Comparison of ENCODE assay signal across 17 mouse cellular contexts in the genomic region with DNA sequence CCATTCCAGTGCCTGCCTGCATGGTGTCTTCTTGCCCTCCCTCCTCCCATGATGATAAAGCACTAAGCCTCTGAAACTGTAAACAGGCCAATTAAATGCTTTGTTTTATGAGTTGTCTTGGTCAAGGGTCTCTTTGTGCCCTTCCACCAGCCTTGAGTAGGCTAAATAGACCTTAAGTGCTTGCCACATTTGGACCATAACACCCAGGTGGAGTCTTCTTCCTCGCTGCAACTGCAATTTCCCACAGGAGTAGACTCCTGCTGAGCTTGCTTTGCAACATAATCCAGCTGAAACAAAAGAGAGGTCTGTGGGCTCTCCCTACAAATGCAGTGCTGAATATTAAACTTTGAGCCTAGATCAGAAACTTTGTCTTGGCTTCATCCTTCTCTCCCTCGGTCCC.
"Had no signal": no experiment of that assay in that cellular context is flagged by ENCODE, and none has a peak within 500 bp of the region (broad histone marks: within the 10 kb centered on the region; RNA-seq: fewer than 3 reads in every experiment).

No protein-coding gene starts in this region.

- H3K9ac ChIP-seq: lung, embryonic 14.5 days; midbrain, embryonic 12.5 days; neural tube, embryonic 13.5 days; neural tube, embryonic 15.5 days; stomach, embryonic 15.5 days had no signal

- ATAC-seq: midbrain, embryonic 16.5 days had no signal

- H3K27ac ChIP-seq: midbrain, embryonic 10.5 days; midbrain, embryonic 12.5 days; neural tube, embryonic 13.5 days; neural tube, embryonic 15.5 days; stomach, embryonic 15.5 days; stomach, postnatal 0 days had no signal

- H3K9me3 ChIP-seq: midbrain, embryonic 10.5 days; midbrain, embryonic 12.5 days; neural tube, embryonic 13.5 days; neural tube, embryonic 15.5 days; stomach, embryonic 15.5 days had no signal

- DNase-seq: lung, adult 18-20 months; lung, embryonic 14.5 days; lung, postnatal 10 days; lung, postnatal 4 days; midbrain, embryonic 14.5 days; right cerebral cortex, postnatal 14 days; thymus, adult 2 months; thymus, postnatal 25 days; thymus, postnatal 4 days had no signal

- H3K36me3 ChIP-seq: midbrain, embryonic 10.5 days; midbrain, embryonic 12.5 days; neural tube, embryonic 13.5 days; neural tube, embryonic 15.5 days; stomach, embryonic 15.5 days had no signal

- H3K4me1 ChIP-seq: midbrain, embryonic 12.5 days; stomach, embryonic 15.5 days had no signal

- H3K4me2 ChIP-seq: lung, embryonic 14.5 days; midbrain, embryonic 12.5 days; neural tube, embryonic 13.5 days; neural tube, embryonic 15.5 days; stomach, embryonic 15.5 days had no signal

- H3K4me3 ChIP-seq: midbrain, embryonic 10.5 days; midbrain, embryonic 12.5 days; myocyte; neural tube, embryonic 13.5 days; neural tube, embryonic 15.5 days; stomach, embryonic 15.5 days had no signal

- H3K27me3 ChIP-seq: midbrain, embryonic 12.5 days; neural tube, embryonic 13.5 days; neural tube, embryonic 15.5 days; stomach, embryonic 15.5 days had no signal
